Mouse (Mus musculus) frontal cortex, postnatal 36 days (tissue): ENCODE measurements around the gene Gm7995.
"Not testable (repeated sequence)": the region's sequence is repeated elsewhere in the genome, so short reads cannot be mapped to it uniquely, and the experiment has no call there.

Experiments used
- DNase-seq, 2 experiments: peaks; one replicate each; pipeline ENCODE4 v3.0.0; 2022; ENCODE audit warnings: low spot score in 2 of 2

Gm7995 gene

GRCm38 (mm10) chr14:42309910-42310309, at the start of gene Gm7995:
Gene Gm7995 (plus strand): TSS chr14:42310210.
- DNase-seq, result not testable (repeated sequence)

GRCm38 (mm10) chr14:42297258-42297657, 12.8 kb upstream of the Gm7995 start, which contains the start of gene Gm9611:
Gene Gm9611 (minus strand): TSS chr14:42297358.
- not testable (repeated sequence) for DNase-seq
